Mouse (Mus musculus) liver, embryonic 14.5 days (tissue): Measurements from ENCODE around the gene Sun1.

Experiments
- CTCF ChIP-seq: IDR thresholded peaks from 2 replicates; pipeline ENCODE4 v1.5.1; 2016; ENCODE audit warnings: antibody characterized with exemption, low read depth, control low read depth
- EP300 ChIP-seq: IDR thresholded peaks from 2 replicates; pipeline ENCODE4 v1.6.1; 2016; ENCODE audit warnings: antibody characterized with exemption, low read depth

DNA sequence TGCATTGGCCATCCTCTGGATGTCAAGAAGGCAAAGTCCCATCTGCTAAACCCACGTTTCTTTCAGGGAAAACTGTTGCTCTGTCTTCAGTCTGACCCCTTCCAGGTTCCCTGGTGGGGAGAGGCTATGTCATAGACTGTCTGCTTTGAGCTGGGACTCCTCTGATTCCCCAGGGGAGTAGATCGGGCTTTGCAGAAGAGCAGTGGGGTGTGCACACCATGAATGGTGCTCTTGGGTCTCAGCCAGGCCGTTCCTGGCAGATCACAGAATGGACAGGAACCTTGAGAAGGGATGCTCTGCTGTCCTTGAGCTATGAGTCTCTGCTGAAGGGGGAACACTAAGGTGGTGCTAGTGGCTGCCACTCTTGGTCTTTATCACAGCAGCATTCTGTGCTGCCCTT lies 48.4 kb downstream of the Sun1 start:
- TF ChIP-seq CTCF (no peak), EP300 (no peak)
